Mouse (Mus musculus): ENCODE data around the gene D230025D16Rik.

- TF ChIP-seq CTCF (IDR thresholded peaks at IDR 0.05; ENCODE audit: borderline replicate concordance, control insufficient read depth, extremely low read depth, insufficient read depth, low read length, poor library complexity) (no peak), POLR2A (IDR thresholded peaks at IDR 0.05; ENCODE audit: control insufficient read depth, extremely low read depth, insufficient read depth, low read length, poor library complexity) (no peak)
Observed at GRCm38 (mm10) chr8:105275840-105276239, 50.9 kb downstream of the D230025D16Rik start, which contains the start of gene Nol3.
